Mouse (Mus musculus) liver, embryonic 14 days (tissue): ENCODE data around the gene Pan3. TPM values are rescaled to one million over a fixed set of nuclear protein-coding genes. Genes with fewer than 3 reads are reported as not detected.

ENCODE experiments used
- polyA plus RNA-seq: library from polyadenylated mRNA; depleted of rRNA; stranded (reverse); fragments of >200 nt; gene quantifications from 2 replicates; pipeline ENCODE4 v1.2.3, GENCODE M21; 2012; rRNA removed

Gene Pan3
- polyA plus RNA-seq = 16.0 and 19.6 TPM in 2 replicates

GRCm38 (mm10) chr5:147429535-147430305, at the start of gene Pan3:
Gene Pan3 (plus strand): TSS chr5:147430161.

GRCm38 (mm10) chr5:147399843-147400504, 30.0 kb upstream of the Pan3 start, which contains the start of gene Flt3:
Gene Flt3 (minus strand): TSS chr5:147400489.

Other genes with a start within 250 kb of the Pan3 start
- gene Gsx1, start 241.5 kb upstream of the Pan3 start, polyA plus RNA-seq = not detected in 2 replicates
- 0.03 TPM in 1 of 2 replicates, not detected in the other for gene Pdx1, start 160.2 kb upstream of the Pan3 start, polyA plus RNA-seq
- gene Cdx2, start 122.9 kb upstream of the Pan3 start, polyA plus RNA-seq = not detected in 2 replicates
- gene Urad, start 107.7 kb upstream of the Pan3 start, polyA plus RNA-seq = 0.68 and 0.86 TPM in 2 replicates
- 0.92 and 1.3 TPM in 2 replicates for gene Flt3, start 29.7 kb upstream of the Pan3 start, polyA plus RNA-seq